Mouse (Mus musculus) G1E (cell line): Measurements from ENCODE around the gene Sdccag8.

Experiments used
- CTCF ChIP-seq: IDR thresholded peaks from 2 replicates; pipeline ENCODE4 v1.5.1; 2012; ENCODE audit warnings: low read depth, low read length, inconsistent platforms, mixed read lengths
- GATA1 ChIP-seq: IDR thresholded peaks from 2 replicates; pipeline ENCODE4 v1.6.1; 2012; ENCODE audit warnings: borderline replicate concordance, low read length, inconsistent platforms, mixed read lengths
- POLR2AphosphoS5 ChIP-seq: IDR thresholded peaks from 2 replicates; pipeline ENCODE4 v1.6.1; 2012; ENCODE audit warnings: low read depth, low read length, inconsistent platforms; ENCODE audit not compliant: insufficient replicate concordance

DNA sequence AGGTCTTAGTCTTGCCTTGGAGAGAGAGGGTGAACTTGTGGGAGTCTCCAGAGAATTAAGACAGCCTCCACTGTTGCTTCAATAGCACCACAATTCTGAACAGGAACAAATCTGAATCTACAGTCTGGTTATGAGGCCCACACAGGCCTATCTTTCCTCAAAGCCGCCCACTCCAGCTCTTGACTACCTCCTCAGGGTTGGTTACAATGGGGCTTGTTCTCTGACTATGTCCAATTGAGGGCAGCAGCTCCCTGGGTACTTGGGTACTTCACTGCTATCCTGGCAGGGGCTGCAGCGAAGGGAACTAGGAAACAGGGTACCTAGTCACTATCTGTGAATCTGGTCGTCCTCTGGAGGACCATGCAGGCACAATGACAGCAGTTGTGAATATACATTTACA, 213.2 kb downstream of the Sdccag8 start:
- TF ChIP-seq CTCF (no peak), GATA1 (no peak), POLR2AphosphoS5 (no peak)
